Comparison of ENCODE assay signal across 18 mouse cellular contexts in genomic region chr11:4500261-4500660, GRCm38 (mm10). TPM values are rescaled to one million over a fixed set of nuclear protein-coding genes. Genes with fewer than 3 reads are reported as not detected.
"Had no signal": no experiment of that assay in that cellular context is flagged by ENCODE, and none has a peak within 500 bp of the region (broad histone marks: within the 10 kb centered on the region; RNA-seq: fewer than 3 reads in every experiment).

No protein-coding gene starts in this region.

- ATAC-seq: lung, postnatal 0 days; midbrain, embryonic 13.5 days; midbrain, embryonic 15.5 days had no signal

- H3K27me3 ChIP-seq: lung, embryonic 15.5 days; megakaryocyte, embryonic 14.5 days; midbrain, embryonic 13.5 days; midbrain, embryonic 15.5 days; neural tube, embryonic 12.5 days had no signal

- H3K27ac ChIP-seq: lung, embryonic 15.5 days; macrophage; midbrain, embryonic 13.5 days; midbrain, embryonic 15.5 days; neural tube, embryonic 12.5 days had no signal

- H3K9me3 ChIP-seq: lung, embryonic 15.5 days; megakaryocyte, embryonic 14.5 days; midbrain, embryonic 13.5 days; midbrain, embryonic 15.5 days; neural tube, embryonic 12.5 days had no signal

- H3K4me3 ChIP-seq: lung, embryonic 15.5 days; megakaryocyte, embryonic 14.5 days; midbrain, embryonic 13.5 days; midbrain, embryonic 15.5 days; neural tube, embryonic 12.5 days had no signal

- H3K4me1 ChIP-seq: lung, embryonic 15.5 days; midbrain, embryonic 13.5 days; midbrain, embryonic 15.5 days; neural tube, embryonic 12.5 days had no signal

- DNase-seq: lung, adult 2 months; lung, postnatal 14 days; right cerebral cortex, postnatal 14 days; right cerebral cortex, postnatal 4 days; spleen, adult 18-20 months; thymus, adult 18-20 months; thymus, postnatal 14 days; thymus, postnatal 36 days had no signal

- H3K4me2 ChIP-seq: lung, embryonic 15.5 days; midbrain, embryonic 11.5 days; midbrain, embryonic 13.5 days; midbrain, embryonic 15.5 days; neural tube, embryonic 12.5 days had no signal

- H3K9ac ChIP-seq: lung, embryonic 15.5 days; midbrain, embryonic 13.5 days; midbrain, embryonic 15.5 days; neural tube, embryonic 12.5 days had no signal

RNA-seq across cellular contexts. Expression of gene Hormad2, which starts 59.4 kb away (rescaled TPM):
- polyA plus RNA-seq: macrophage; midbrain, embryonic 13.5 days; midbrain, embryonic 15.5 days; neural tube, embryonic 12.5 days; neural tube, embryonic 14.5 days; small intestine, adult 2 months had no signal
